Mouse (Mus musculus): ENCODE results near the gene Tmem177. TPM values are rescaled to one million over a fixed set of nuclear protein-coding genes. Genes with fewer than 3 reads are reported as not detected.
A peak's percentile ranks its signal among the peaks of the same experiment; 100 is the strongest.

Gene Tmem177
- polyA plus RNA-seq, 1 experiment from 2014 or later: 9.3 TPM

- 75% methylated on average over 2 of the region's 2 CpGs for WGBS
- no peaks in the 10 kb centered on the region for H3K27me3 ChIP-seq
- H3K4me1 ChIP-seq: peaks cover 17% of the 10 kb centered on the region
- no peak overlapping the region for H3K4me2 ChIP-seq
- no peak for ATAC-seq (ENCODE audit: low FRiP score)
- H3K27ac ChIP-seq: no peak overlapping the region
- peaks cover 21% of the 10 kb centered on the region for H3K36me3 ChIP-seq (replicated peaks)
- H3K9ac ChIP-seq: no peak overlapping the region
- H3K9me3 ChIP-seq: no peaks in the 10 kb centered on the region
- H3K4me3 ChIP-seq (replicated peaks): no peak overlapping the region
Measured at GRCm38 (mm10) chr1:119907206-119907748, 5.7 kb downstream of the Tmem177 start.

GRCm38 (mm10) chr1:119903231-119903620 lies 9.8 kb downstream of the Tmem177 start:
- Histone ChIP-seq H3K4me2 (no peak overlapping the region), H3K4me1 (peaks cover 26% of the 10 kb centered on the region), H3K27me3 (no peaks in the 10 kb centered on the region), H3K9me3 (no peaks in the 10 kb centered on the region), H3K36me3 (replicated peaks) (no peaks in the 10 kb centered on the region), H3K9ac (no peak overlapping the region), H3K4me3 (replicated peaks) (no peak overlapping the region), H3K27ac (peak overlapping the region; percentile 63)
- no peak for ATAC-seq (ENCODE audit: low FRiP score)
- WGBS: 81% methylated on average over 6 of the region's 6 CpGs

- no peak overlapping the region for H3K9ac ChIP-seq
- H3K4me3 ChIP-seq (replicated peaks): no peak overlapping the region
- peak overlapping the region; percentile 63; the same call in 1 of the 2 replicates for H3K27ac ChIP-seq
- no peaks in the 10 kb centered on the region for H3K36me3 ChIP-seq (replicated peaks)
- 62% methylated on average over 8 of the region's 8 CpGs for WGBS
- peaks cover 26% of the 10 kb centered on the region for H3K4me1 ChIP-seq
- no peaks in the 10 kb centered on the region for H3K27me3 ChIP-seq
- peak; percentile 75 for ATAC-seq (ENCODE audit: low FRiP score)
- H3K4me2 ChIP-seq: no peak overlapping the region
- no peaks in the 10 kb centered on the region for H3K9me3 ChIP-seq
Measured at GRCm38 (mm10) chr1:119902551-119903230, 10.3 kb downstream of the Tmem177 start.

- WGBS: 80% methylated on average over 11 of the region's 11 CpGs
- Histone ChIP-seq H3K9ac (no peak overlapping the region), H3K36me3 (replicated peaks) (no peaks in the 10 kb centered on the region), H3K4me1 (peaks cover 31% of the 10 kb centered on the region), H3K4me2 (no peak overlapping the region), H3K27ac (peak overlapping the region; percentile 56), H3K27me3 (no peaks in the 10 kb centered on the region), H3K4me3 (replicated peaks) (no peak overlapping the region), H3K9me3 (no peaks in the 10 kb centered on the region)
- peak; percentile 76 for ATAC-seq (ENCODE audit: low FRiP score)
Measured at GRCm38 (mm10) chr1:119899195-119900123, 13.5 kb downstream of the Tmem177 start.

- Histone ChIP-seq H3K4me1 (peaks cover 10% of the 10 kb centered on the region), H3K36me3 (replicated peaks) (no peaks in the 10 kb centered on the region), H3K9ac (no peak overlapping the region), H3K27ac (no peak overlapping the region), H3K4me2 (no peak overlapping the region), H3K9me3 (no peaks in the 10 kb centered on the region), H3K27me3 (no peaks in the 10 kb centered on the region), H3K4me3 (replicated peaks) (no peak overlapping the region)
- peak; percentile 45; the same call in 1 of the 2 replicates for ATAC-seq (ENCODE audit: low FRiP score)
- WGBS: 40% methylated on average over 6 of the region's 6 CpGs
Measured at GRCm38 (mm10) chr1:119894936-119895335, 18.1 kb downstream of the Tmem177 start.

- WGBS: 76% methylated on average over 3 of the region's 3 CpGs
- H3K9ac ChIP-seq: no peak overlapping the region
- no peak overlapping the region for H3K27ac ChIP-seq
- no peak overlapping the region for H3K4me3 ChIP-seq (replicated peaks)
- H3K27me3 ChIP-seq: no peaks in the 10 kb centered on the region
- H3K9me3 ChIP-seq: no peaks in the 10 kb centered on the region
- no peak for ATAC-seq (ENCODE audit: low FRiP score)
- peaks cover 5% of the 10 kb centered on the region; the same call in 1 of the 2 replicates for H3K4me1 ChIP-seq
- no peaks in the 10 kb centered on the region for H3K36me3 ChIP-seq (replicated peaks)
- no peak overlapping the region for H3K4me2 ChIP-seq
Measured at GRCm38 (mm10) chr1:119893600-119893999, 19.4 kb downstream of the Tmem177 start.

- H3K36me3 ChIP-seq (replicated peaks): no peaks in the 10 kb centered on the region
- H3K27me3 ChIP-seq: no peaks in the 10 kb centered on the region
- peaks cover 5% of the 10 kb centered on the region; the same call in 1 of the 2 replicates for H3K4me1 ChIP-seq
- H3K4me2 ChIP-seq: no peak overlapping the region
- 81% methylated on average over 6 of the region's 6 CpGs for WGBS
- no peaks in the 10 kb centered on the region for H3K9me3 ChIP-seq
- ATAC-seq (ENCODE audit: low FRiP score): no peak
- no peak overlapping the region for H3K9ac ChIP-seq
- no peak overlapping the region for H3K4me3 ChIP-seq (replicated peaks)
- H3K27ac ChIP-seq: no peak overlapping the region
Measured at GRCm38 (mm10) chr1:119892933-119893332, 20.1 kb downstream of the Tmem177 start.

GRCm38 (mm10) chr1:119891865-119892264 lies 21.1 kb downstream of the Tmem177 start:
- no peak overlapping the region for H3K4me3 ChIP-seq (replicated peaks)
- H3K4me1 ChIP-seq: peaks cover 5% of the 10 kb centered on the region; the same call in 1 of the 2 replicates
- no peak overlapping the region for H3K9ac ChIP-seq
- H3K27me3 ChIP-seq: no peaks in the 10 kb centered on the region
- no peaks in the 10 kb centered on the region for H3K9me3 ChIP-seq
- 82% methylated on average over 4 of the region's 4 CpGs for WGBS
- H3K27ac ChIP-seq: no peak overlapping the region
- H3K36me3 ChIP-seq (replicated peaks): no peaks in the 10 kb centered on the region
- no peak overlapping the region for H3K4me2 ChIP-seq
- no peak for ATAC-seq (ENCODE audit: low FRiP score)

GRCm38 (mm10) chr1:119891149-119891548 lies 21.9 kb downstream of the Tmem177 start:
- Histone ChIP-seq H3K4me3 (replicated peaks) (no peak overlapping the region), H3K27ac (no peak overlapping the region), H3K36me3 (replicated peaks) (no peaks in the 10 kb centered on the region), H3K4me1 (peaks cover 5% of the 10 kb centered on the region; the same call in 1 of the 2 replicates), H3K4me2 (no peak overlapping the region), H3K9ac (no peak overlapping the region), H3K9me3 (no peaks in the 10 kb centered on the region), H3K27me3 (no peaks in the 10 kb centered on the region)
- 92% methylated on average over 9 of the region's 9 CpGs for whole genome bisulfite sequencing
- no peak for ATAC-seq (ENCODE audit: low FRiP score)

- 92% methylated on average over 16 of the region's 16 CpGs for WGBS
- Histone ChIP-seq H3K27ac (no peak overlapping the region), H3K4me3 (replicated peaks) (no peak overlapping the region)
Measured at GRCm38 (mm10) chr1:119889347-119889746, 23.7 kb downstream of the Tmem177 start.

GRCm38 (mm10) chr1:119886320-119886719 lies 26.7 kb downstream of the Tmem177 start:
- no peaks in the 10 kb centered on the region for H3K4me1 ChIP-seq
- H3K4me2 ChIP-seq: no peak overlapping the region
- H3K27me3 ChIP-seq: no peaks in the 10 kb centered on the region
- no peak for ATAC-seq (ENCODE audit: low FRiP score)
- no peak overlapping the region for H3K4me3 ChIP-seq (replicated peaks)
- WGBS: 73% methylated on average over 7 of the region's 7 CpGs
- H3K27ac ChIP-seq: no peak overlapping the region
- no peaks in the 10 kb centered on the region for H3K9me3 ChIP-seq
- no peak overlapping the region for H3K9ac ChIP-seq
- H3K36me3 ChIP-seq (replicated peaks): no peaks in the 10 kb centered on the region

More at GRCm38 (mm10) chr1:119889347-119889746, 23.7 kb downstream of the Tmem177 start:
- H3K9me3 ChIP-seq: no peaks in the 10 kb centered on the region
- H3K4me2 ChIP-seq: no peak overlapping the region
- H3K4me1 ChIP-seq: no peaks in the 10 kb centered on the region
- H3K27me3 ChIP-seq: no peaks in the 10 kb centered on the region
- H3K36me3 ChIP-seq (replicated peaks): no peaks in the 10 kb centered on the region
- H3K9ac ChIP-seq: no peak overlapping the region
- ATAC-seq (ENCODE audit: low FRiP score): no peak

GRCm38 (mm10) chr1:119884272-119884671 lies 28.7 kb downstream of the Tmem177 start:
- Histone ChIP-seq H3K4me3 (replicated peaks) (no peak overlapping the region), H3K27ac (no peak overlapping the region), H3K4me1 (no peaks in the 10 kb centered on the region), H3K4me2 (no peak overlapping the region), H3K36me3 (replicated peaks) (no peaks in the 10 kb centered on the region), H3K9ac (no peak overlapping the region), H3K9me3 (no peaks in the 10 kb centered on the region), H3K27me3 (no peaks in the 10 kb centered on the region)
- 90% methylated on average over 3 of the region's 3 CpGs for WGBS
- ATAC-seq (ENCODE audit: low FRiP score): no peak
